Mouse (Mus musculus) cerebellum, adult 11-12 months (tissue): ENCODE results near the gene Prcd.
"Not testable (repeated sequence)": the region's sequence is repeated elsewhere in the genome, so short reads cannot be mapped to it uniquely, and the experiment has no call there.

ENCODE experiments used
- DNase-seq: peaks from one replicate; pipeline ENCODE4 v3.0.0; 2022

Prcd gene

GRCm38 (mm10) chr11:116669787-116670365, 16.5 kb downstream of the Prcd start:
- DNase-seq = no peak

- DNase-seq = no peak
These were observed 17.1 kb downstream of the Prcd start for GRCm38 (mm10) chr11:116670386-116670785.

DNA sequence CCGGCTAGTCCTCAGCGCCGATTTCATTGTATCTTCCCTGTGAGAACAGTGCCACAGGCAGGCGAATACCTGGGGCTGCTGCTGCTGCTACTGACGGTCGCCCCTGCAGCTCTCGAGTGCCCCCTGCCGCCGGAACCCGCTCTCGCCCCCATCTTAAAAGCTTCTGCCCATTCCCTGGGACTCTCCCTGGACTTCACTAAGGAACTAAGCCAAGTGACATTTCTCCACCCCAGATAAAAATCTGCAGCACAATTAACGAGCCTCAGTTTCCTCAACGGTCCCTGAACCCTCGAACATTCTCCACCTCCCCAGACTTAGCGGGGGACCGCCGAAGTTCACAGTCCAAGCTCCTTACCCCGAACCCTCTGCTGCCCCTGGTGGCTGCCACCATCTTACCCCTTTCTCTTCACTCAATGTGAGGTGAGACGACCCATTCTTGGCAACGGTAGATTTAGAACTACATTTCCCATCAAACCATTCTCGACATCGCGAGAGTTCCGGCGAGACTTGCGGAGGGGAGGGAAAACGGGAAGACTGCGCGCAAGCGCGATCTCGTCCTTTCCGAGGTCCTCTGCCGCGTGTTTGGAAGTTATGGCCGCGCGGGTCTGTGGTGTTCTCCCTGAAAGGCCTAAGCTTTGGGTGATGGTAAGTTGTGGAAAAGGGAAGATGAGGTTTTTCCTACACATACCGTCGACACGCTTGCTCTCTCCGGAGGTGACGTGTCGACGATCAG, 17.9 kb downstream of the Prcd start:
- peak; percentile 96 for DNase-seq

GRCm38 (mm10) chr11:116671845-116672434, 18.6 kb downstream of the Prcd start:
- DNase-seq = no peak

DNA sequence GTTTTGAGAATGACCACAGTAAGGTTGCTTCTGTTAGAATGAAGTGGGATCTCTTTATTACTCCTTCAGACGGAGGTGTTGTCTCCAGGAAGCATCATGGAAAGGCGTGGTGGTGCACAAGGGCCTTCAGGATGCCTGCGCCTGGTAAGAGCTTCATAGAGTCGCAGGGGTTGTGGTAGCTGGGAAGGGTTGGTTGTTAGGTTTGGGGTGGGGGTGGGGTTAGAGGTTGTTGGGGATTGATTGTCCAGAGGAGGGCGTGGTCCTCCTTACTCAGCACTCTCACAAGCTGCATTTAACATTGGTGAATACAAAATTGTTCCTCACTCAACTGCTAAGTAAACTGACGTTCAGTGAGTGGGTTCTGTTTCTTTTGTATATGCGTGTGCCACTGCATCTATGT, 19.3 kb downstream of the Prcd start:
- DNase-seq = no peak

GRCm38 (mm10) chr11:116673410-116673809, 20.1 kb downstream of the Prcd start:
- DNase-seq = no peak

DNA sequence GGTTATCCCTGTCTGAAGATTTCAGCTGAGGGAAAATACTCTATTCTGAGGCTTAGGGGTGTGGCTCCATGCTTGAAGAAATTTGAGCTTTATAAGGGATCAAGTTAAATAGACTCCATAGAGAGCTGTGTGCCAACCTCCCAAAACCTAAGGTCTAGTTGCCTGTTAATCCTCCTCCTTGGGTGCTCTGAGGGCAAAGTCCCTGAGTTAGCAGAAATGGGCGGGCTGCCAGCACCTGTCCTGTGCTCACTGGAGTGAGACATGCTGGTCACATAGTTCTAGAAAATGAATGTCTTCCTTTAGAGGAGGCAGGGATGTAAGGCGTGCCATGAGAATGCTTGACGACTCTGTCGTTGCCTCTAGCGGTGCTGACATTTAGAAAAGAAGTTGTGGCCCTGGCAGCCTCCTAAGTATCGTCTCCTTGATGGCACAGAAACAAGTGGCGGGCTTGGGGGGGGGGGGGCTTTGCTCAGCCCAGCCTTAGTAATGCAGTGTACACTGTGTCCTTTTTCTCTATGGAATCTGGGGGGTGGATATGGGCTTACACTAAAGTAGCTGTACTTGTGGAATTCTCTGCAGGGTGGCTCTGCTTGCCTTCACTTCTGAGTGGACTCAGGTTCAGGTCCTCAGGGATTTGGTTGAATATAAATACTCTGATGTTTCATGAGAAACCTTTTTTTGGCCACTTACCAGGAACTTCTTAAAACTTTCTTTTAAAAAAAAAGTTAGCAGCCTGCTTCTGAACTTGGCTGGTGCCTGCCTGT, 21.5 kb downstream of the Prcd start:
- DNase-seq = no peak

GRCm38 (mm10) chr11:116675429-116675828, 22.1 kb downstream of the Prcd start:
- DNase-seq = not testable (repeated sequence)

DNA sequence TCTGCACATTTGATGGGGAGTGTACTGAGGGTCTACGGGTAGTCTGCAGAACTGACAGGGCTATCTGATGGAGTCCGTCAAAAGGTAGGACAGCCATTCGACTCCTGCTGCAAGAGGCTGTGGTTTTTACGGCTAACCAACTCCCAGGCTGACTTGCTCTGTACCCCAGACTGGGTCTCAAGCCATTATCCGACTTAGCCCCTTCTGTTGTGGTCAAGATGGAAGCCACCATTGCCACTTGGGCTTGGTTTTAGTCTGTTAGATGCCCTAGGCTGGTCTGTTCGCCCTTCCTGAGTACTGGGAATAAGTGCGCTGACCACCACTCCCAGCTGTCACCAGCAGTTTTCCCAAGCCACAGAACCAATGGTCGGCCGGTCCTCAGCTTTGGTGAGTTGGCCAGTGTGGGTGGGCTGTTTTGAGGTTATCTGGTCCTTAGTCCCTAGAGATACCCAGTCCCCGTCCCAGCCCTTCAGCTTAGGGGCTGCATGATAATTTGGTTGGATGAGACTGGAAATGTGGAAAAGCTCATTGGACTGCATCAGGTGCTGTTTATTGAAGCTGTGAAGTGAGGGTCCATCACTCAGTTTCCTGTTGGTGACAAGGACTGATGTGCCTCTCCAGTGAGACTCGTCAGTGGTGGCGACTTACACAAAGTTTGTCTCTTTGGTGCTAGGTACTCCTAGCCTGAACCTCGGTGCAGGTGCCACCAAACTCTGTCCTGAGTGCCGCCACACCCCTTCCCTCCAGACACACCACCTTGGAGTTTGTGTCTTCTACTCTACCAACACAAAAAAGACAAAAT, 23.0 kb downstream of the Prcd start:
- no peak for DNase-seq

- DNase-seq = no peak
These were observed 24.5 kb downstream of the Prcd start for GRCm38 (mm10) chr11:116677711-116678441.

GRCm38 (mm10) chr11:116679148-116679547, 25.8 kb downstream of the Prcd start:
- DNase-seq = no peak

DNA sequence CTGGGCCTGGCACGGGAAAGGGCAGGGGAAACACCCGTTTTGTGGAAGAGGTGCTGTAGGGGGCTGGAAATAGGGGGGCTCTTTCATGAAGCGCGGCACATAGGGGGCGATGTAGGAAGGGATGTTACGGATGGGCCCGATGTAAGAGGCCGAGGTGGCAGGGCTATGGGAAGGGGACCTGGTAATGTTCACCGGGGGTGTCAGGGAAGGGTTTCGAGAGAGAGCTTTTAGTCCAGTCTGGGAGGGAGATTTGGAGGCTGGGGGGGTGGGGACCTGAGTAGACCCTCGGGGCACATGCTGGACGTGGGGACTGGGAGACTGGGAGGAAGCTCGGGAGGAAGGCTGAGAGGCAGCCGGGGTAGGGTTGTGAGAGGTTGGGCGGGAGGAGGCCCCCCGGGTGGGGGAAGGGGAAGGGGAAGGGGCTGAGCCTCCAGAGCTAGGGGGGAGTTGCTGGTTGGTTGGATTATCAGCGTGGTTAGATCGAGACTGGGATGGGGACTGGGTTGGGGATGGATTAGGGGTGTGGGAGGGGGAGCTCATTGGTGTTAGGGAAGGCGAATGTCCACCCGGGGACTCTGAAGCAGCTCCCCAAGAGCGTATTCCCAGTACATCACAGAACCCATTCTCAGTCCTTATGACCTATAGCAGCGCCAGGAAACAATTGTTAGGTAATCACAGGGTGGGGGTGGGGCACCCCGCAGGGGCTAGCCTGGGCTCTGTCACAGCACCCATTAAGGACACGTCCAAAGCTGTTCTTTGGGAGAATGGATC, 27.2 kb downstream of the Prcd start:
- no peak for DNase-seq

GRCm38 (mm10) chr11:116681147-116681546, 27.8 kb downstream of the Prcd start:
- DNase-seq = no peak

DNA sequence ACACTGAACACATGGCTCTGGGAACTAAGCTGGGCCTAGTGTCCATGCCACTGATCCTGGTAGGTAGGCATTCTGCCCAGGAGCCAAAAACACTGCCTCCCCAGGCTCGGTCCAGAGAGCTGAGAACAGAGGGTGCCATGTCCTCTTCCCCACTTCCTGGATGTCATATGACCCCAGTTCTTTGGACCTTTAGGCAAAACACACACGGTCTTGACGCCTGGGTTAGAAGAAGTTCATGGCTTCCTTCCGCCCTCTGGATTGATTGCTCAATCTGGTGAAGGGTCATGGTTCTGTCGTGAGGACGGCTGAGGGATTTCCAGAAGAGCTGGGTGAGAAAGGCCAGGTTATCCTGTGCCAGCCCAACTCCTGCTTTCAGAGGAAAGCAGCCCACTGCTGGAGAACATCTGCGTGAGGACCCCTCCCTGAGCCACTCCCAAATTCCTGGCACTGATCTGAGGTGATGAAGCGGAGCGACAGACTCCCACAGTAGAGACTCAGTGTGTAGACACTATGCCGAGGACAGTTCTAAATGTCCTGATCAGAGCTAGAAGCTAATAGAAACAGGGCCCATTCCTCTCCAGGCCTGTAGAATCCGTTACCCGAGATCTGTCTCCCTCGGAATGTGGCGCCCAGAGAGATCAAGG, 29.3 kb downstream of the Prcd start:
- DNase-seq = no peak

DNA sequence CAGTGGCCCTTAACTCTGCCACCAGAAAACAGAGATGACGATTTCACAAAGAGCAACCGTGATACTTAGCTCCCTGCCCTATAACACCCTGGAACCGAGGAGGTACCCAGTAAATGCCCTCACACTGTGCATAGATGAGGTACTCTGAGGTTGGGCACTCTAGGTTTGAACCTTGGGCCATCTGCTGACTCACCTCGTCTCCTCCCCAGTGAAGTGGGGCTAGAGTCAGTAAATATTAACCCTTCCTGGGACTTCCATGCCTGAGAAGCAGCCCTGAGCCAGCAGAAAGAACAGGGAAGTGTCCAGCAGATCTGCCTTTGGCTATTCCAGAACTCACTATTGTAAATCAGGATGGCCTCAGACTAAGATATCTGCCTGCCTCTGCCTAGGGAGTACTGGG, 30.4 kb downstream of the Prcd start:
- no peak for DNase-seq

- DNase-seq = no peak
These were observed 32.4 kb downstream of the Prcd start for GRCm38 (mm10) chr11:116685729-116686128.

GRCm38 (mm10) chr11:116687897-116688296, 34.6 kb downstream of the Prcd start:
- no peak for DNase-seq

- DNase-seq = no peak
These were observed 36.3 kb downstream of the Prcd start for GRCm38 (mm10) chr11:116689622-116690021.

DNA sequence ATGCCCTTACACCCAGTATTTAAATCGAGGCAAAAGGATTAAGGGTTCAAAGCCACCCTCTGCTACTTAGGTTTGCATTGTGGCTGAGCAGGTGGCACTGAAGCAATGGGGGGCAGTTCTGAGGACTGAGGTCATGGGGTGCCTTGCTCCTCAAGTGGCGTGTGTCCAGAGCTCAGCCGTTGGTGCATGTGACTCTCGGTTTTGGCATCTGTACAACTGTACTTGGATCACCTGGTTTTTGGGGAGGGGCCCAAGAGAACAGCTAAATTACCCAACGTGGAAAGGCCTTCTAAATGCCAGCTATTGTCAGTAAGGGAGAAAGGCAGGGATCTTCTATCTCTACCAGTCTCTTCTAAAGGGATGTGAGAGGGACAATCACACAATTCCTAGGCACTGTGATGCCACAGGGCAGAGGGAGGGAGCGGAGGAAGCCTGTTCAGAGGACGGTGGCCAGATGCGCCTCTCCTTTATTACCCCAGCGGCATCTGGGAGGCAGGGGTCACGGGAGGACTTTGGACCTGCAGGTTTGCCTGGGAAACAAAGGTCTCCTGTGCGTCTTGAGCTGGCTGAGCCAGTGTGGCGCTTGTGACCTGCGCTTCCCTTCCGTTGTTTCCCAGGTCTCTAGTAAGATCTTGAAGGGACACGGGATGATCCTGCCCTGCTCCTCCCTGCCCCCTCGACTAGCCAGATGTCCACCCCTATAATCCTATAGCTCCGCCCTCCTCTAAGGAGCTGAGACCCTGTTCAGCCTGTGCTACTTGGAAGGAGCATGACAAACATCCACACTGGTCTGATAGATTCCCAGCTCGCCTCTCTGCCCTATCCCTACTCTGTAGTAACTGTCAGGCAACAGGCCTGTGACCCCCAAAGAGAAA, 37.6 kb downstream of the Prcd start:
- no peak for DNase-seq

DNA sequence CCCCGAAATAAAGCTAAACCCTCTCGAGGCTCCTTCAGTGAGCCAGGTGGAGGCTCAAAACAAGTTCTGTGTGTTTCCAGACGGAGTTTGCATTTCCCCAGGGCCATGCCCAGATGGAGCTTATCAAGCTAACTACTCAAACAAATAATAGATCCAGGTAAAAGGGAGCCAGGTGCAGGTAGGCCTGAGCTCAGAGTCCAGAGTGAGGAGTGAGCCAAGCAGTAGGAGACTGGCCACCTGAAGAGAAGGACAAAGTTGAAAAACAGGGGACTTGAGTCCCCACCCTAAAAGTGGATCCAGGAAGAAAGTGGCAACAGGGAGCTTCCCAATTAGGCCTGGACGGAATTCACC, 40.5 kb downstream of the Prcd start:
- DNase-seq = no peak
